Mouse (Mus musculus) liver, embryonic 13.5 days (tissue): ENCODE results near the gene Gm11937. TPM values are rescaled to one million over a fixed set of nuclear protein-coding genes. Genes with fewer than 3 reads are reported as not detected.
"Not testable (repeated sequence)": the region's sequence is repeated elsewhere in the genome, so short reads cannot be mapped to it uniquely, and the experiment has no call there.

Experiments
- ATAC-seq: fragments of 200-750 bp; cut with Nextera tagmentation; 2 replicates; pipeline ENCODE4 v1.8.0; 2017; ENCODE audit warnings: low read depth, mild to moderate bottlenecking, moderate number of reproducible peaks, moderate library complexity
- DNase-seq: peaks from one replicate; pipeline ENCODE4 v3.0.0; 2022
- H3K27ac ChIP-seq: fragments of 300-500 bp; sonication (generic); 2 replicates; pipeline ENCODE4 v1.5.1; 2015; ENCODE audit warnings: moderate library complexity, mild to moderate bottlenecking, inconsistent platforms
- H3K27me3 ChIP-seq: fragments of 300-500 bp; sonication (generic); 2 replicates; pipeline ENCODE4 v1.6.1; 2015; ENCODE audit warnings: mild to moderate bottlenecking, inconsistent platforms
- H3K36me3 ChIP-seq: fragments of 300-500 bp; sonication (generic); 2 replicates; pipeline ENCODE4 v1.6.1; 2015; ENCODE audit warnings: mild to moderate bottlenecking, inconsistent platforms
- H3K4me1 ChIP-seq: fragments of 300-500 bp; sonication (generic); replicated peaks from 2 replicates; pipeline ENCODE4 v1.6.1; 2015; ENCODE audit warnings: inconsistent platforms
- H3K4me2 ChIP-seq: fragments of 300-500 bp; sonication (generic); 2 replicates; pipeline ENCODE4 v1.6.1; 2015; ENCODE audit warnings: inconsistent platforms, mild to moderate bottlenecking, moderate library complexity
- H3K4me3 ChIP-seq: fragments of 300-500 bp; sonication (generic); replicated peaks from 2 replicates; pipeline ENCODE4 v1.5.1; 2015; ENCODE audit warnings: mild to moderate bottlenecking, inconsistent platforms
- H3K9ac ChIP-seq: fragments of 300-500 bp; sonication (generic); 2 replicates; pipeline ENCODE4 v1.6.1; 2015; ENCODE audit warnings: mild to moderate bottlenecking, inconsistent platforms
- H3K9me3 ChIP-seq: fragments of 300-500 bp; sonication (generic); replicated peaks from 2 replicates; pipeline ENCODE4 v1.6.1; 2016; ENCODE audit warnings: inconsistent platforms
- WGBS: fragments of 180-500 bp; shearing (Covaris S2); methylation state at CpG from one replicate; pipeline ENCODE4 v1.1.7; 2015; ENCODE audit not compliant: insufficient replicate concordance; 5-methylcytosine and 5-hydroxymethylcytosine counted together
- polyA plus RNA-seq: library from polyadenylated mRNA; unstranded; fragments of >200 nt; fragmentation: Nextera tagmentation; extraction: Ambion mirVana; gene quantifications from 2 replicates; pipeline ENCODE4 v1.2.1, GENCODE M21; 2015

The Gm11937 gene
- not detected in 2 replicates for polyA plus RNA-seq

DNA sequence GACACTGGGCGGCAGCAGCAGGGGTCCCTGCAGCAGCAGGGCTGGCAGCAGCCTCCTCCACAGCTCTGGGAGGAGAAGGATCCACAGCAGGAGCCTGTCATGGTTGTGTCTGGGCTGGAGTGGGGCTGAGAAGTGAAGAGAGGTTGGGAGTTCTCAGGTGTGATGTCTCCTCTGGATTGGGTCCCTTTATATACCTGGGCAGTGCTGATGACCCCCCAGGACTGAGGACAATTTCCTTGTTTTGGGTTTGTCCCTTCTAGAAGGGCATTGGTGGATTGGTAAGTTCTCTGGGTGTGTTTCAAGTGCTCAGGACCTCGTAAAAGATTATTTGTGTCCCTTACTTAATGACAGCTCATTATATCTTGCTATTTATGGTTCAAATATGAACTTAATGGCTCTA lies at the start of gene Gm11937:
Gene Gm11937 (minus strand): TSS at position 101 of the 400 bp plus-strand sequence.
- not testable (repeated sequence) for H3K9me3 ChIP-seq, ATAC-seq, H3K27ac ChIP-seq, H3K4me2 ChIP-seq, H3K4me1 ChIP-seq, H3K9ac ChIP-seq, H3K4me3 ChIP-seq, DNase-seq, H3K36me3 ChIP-seq, H3K27me3 ChIP-seq
- 48% methylated on average over 1 of the region's 2 CpGs for WGBS

DNA sequence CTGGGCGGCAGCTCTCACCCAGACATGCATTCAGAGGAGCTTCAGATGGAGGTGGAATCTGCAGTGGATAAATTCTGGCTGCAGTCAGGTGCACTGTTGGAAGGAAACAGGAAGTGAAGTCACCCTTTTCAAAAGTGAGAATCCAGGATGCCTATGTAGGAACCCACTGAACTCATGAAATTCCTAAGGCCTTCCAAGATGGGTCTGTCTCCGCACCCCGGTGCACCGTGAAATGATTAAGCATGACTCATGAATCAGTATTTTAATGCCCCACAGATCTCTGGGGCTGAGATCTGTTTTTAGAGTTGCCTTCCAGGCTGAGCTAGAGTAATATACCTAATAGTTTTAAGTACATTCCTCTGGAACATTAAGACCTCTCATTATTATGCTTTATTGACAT lies 49.3 kb upstream of the Gm11937 start:
- H3K4me3 ChIP-seq: no peak overlapping the region
- H3K27me3 ChIP-seq: no peaks in the 10 kb centered on the region
- no peak overlapping the region for H3K27ac ChIP-seq
- H3K36me3 ChIP-seq: no peaks in the 10 kb centered on the region
- H3K9me3 ChIP-seq: no peaks in the 10 kb centered on the region
- no peak for ATAC-seq
- 76% methylated on average over 4 of the region's 4 CpGs for WGBS
- no peak overlapping the region for H3K9ac ChIP-seq
- no peak for DNase-seq
- no peak overlapping the region for H3K4me2 ChIP-seq
- no peaks in the 10 kb centered on the region for H3K4me1 ChIP-seq

DNA sequence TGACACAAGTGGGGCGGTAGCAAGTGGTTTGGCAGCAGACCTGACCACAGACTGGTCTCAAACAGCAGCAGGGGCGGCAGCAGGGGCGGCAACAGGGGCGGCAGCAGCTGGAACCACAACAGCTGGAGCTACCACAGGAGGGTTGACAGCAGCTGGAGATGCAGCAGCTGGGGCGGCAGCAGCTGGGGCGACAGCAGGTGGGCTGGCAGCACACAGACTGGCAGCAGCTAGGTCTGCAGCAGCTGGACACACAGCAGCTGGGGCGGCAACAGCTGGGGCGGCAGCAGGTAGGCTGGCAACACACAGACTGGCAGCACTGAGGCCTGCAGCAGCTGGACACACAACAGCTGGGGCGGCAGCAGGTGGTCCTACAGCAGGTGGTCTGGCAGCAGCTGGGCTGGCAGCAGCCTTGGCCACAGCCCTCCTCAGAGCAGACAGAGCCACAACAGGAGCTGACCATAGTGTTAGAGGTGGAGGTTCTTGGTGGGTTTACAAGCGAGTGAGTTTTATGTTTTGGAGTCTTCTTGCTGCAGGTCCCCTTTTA lies 48.5 kb upstream of the Gm11937 start, which contains the start of gene Gm11563:
Gene Gm11563 (minus strand): TSS at position 494 of the 544 bp plus-strand sequence.
- H3K27me3 ChIP-seq, ATAC-seq, H3K9ac ChIP-seq, H3K4me1 ChIP-seq, H3K36me3 ChIP-seq, H3K9me3 ChIP-seq, DNase-seq, H3K27ac ChIP-seq, H3K4me3 ChIP-seq, H3K4me2 ChIP-seq: not testable (repeated sequence)
- WGBS: 48% methylated on average over 10 of the region's 10 CpGs

DNA sequence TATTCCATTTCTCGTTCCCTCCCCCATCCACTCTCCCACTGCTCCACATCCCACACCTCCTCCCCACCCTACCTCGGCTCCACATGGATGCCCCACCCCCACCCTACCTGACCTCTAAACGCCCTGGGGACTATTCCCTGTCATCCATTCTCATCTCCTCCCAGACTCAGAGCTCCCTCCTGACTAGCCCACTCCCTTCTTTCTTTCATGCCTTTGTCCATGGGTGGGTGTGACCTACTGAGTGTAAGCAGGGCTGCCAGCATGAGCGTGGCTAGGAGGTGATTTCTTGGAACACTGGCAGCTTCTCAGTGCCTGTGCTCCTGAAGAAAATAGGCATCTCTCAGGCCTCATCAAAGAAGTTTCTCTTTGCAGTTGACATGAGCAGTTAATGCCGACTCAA lies 47.1 kb upstream of the Gm11937 start:
- Histone ChIP-seq H3K4me3 (no peak overlapping the region), H3K27ac (no peak overlapping the region), H3K9ac (no peak overlapping the region), H3K27me3 (no peaks in the 10 kb centered on the region), H3K36me3 (no peaks in the 10 kb centered on the region), H3K4me1 (no peaks in the 10 kb centered on the region), H3K4me2 (no peak overlapping the region), H3K9me3 (no peaks in the 10 kb centered on the region)
- WGBS: 46% methylated on average over 5 of the region's 5 CpGs
- ATAC-seq (no peak), DNase-seq (no peak)

DNA sequence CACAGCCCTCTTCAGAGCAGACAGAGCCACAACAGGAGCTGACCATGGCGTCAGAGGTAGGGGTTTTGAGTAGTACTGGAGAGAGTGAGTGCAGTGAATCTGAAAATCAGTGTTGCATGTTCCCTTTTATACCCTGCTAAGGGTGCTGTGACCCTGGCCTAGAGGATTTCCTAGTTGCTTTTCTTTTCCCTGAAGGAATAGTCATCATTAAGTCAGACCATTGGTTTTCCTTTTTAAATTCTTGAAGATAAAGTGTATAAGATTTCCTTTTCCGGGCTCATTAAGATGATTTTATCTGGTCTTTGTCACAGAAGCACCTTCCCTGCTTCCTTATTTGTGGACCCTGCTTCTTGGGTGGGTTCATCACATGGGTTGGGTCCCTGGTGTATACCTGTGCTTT lies 40.1 kb upstream of the Gm11937 start, which contains the start of gene Gm11555:
Gene Gm11555 (minus strand): TSS at position 101 of the 400 bp plus-strand sequence.
- Histone ChIP-seq H3K27me3 (no peaks in the 10 kb centered on the region), H3K4me3 (no peak within 1 kb of the TSS), H3K36me3 (no peaks in the 10 kb centered on the region), H3K4me1 (no peaks in the 10 kb centered on the region), H3K9me3 (no peaks in the 10 kb centered on the region), H3K4me2 (no peak within 1 kb of the TSS), H3K27ac (no peak within 1 kb of the TSS), H3K9ac (no peak within 1 kb of the TSS)
- ATAC-seq (no peak), DNase-seq (no peak)
- WGBS: 48% methylated on average over 2 of the region's 2 CpGs

DNA sequence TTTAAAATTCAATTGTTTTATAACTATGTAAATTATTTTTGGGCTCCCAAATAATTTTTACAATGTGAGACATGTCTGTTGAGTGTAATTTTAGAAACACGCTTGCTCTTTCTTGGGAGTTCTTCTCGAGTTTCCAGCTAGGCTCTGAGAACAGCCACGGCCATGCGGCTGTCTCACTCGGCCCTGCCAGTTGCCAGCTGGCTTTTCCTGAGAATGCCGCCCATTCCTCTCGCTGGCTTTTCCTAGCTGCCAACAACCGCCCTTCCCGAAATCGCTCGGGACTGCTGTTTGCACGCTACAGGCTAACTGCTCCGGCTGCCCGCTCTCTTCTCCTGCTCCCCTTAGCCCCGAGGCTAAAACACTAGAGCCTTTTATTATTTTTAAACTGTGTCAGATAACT lies 36.5 kb upstream of the Gm11937 start:
- no peak for ATAC-seq
- Histone ChIP-seq H3K9me3 (no peaks in the 10 kb centered on the region), H3K4me2 (no peak overlapping the region), H3K4me3 (no peak overlapping the region), H3K4me1 (no peaks in the 10 kb centered on the region), H3K36me3 (no peaks in the 10 kb centered on the region), H3K27ac (no peak overlapping the region), H3K9ac (no peak overlapping the region), H3K27me3 (no peaks in the 10 kb centered on the region)
- WGBS: 79% methylated on average over 15 of the region's 15 CpGs
- DNase-seq: no peak

DNA sequence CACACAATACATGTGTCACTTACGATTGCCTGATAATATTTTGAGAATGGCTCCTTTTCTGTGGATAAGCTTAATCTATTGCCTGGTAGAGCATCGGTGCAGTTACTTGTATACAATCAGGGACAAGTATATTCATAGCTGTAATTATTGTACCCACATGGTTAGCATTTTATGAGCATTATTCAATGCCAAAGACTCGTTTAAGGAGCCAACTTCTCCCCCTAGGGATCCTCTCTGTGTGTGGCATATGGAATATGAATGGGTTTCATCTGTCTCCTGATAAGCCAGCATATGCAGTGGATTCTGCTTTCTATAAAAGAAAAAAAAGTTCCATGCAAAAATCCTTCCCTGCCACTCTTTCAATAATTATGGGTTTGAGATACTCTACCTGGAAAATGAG lies 34.4 kb upstream of the Gm11937 start:
- DNase-seq (no peak), ATAC-seq (no peak)
- Histone ChIP-seq H3K9me3 (no peaks in the 10 kb centered on the region), H3K27ac (no peak overlapping the region), H3K4me1 (no peaks in the 10 kb centered on the region), H3K27me3 (no peaks in the 10 kb centered on the region), H3K36me3 (no peaks in the 10 kb centered on the region), H3K9ac (no peak overlapping the region), H3K4me3 (no peak overlapping the region), H3K4me2 (no peak overlapping the region)
- 49% methylated on average over 3 of the region's 3 CpGs for WGBS

DNA sequence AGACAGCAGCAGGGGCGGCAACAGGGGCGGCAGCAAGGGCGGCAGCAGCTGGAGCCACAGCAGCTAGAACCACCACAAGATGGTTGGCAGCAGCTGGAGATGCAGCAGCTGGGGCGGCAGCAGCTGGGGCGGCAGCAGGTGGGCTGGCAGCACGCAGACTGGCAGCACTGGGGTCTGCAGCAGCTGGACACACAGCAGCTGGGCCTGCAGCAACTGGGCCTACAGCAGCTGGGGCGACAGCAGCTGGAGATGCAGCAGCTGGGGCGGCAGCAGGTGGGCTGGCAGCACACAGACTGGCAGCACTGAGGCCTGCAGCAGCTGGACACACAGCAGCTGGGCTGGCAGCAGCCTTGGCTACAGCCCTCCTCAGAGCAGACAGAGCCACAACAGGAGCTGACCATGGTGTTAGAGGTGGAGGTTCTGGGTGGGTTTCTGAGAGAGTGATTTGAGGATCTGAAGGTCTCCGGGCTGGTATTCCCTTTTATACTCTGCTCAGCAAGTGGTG lies 33.7 kb upstream of the Gm11937 start, which contains the start of gene Krtap4-7:
Gene Krtap4-7 (minus strand): TSS at position 455 of the 505 bp plus-strand sequence.
- DNase-seq, H3K9me3 ChIP-seq, H3K9ac ChIP-seq, ATAC-seq, H3K36me3 ChIP-seq, H3K27me3 ChIP-seq, H3K4me3 ChIP-seq, H3K4me2 ChIP-seq, H3K4me1 ChIP-seq, H3K27ac ChIP-seq: not testable (repeated sequence)
- 61% methylated on average over 9 of the region's 9 CpGs for WGBS

DNA sequence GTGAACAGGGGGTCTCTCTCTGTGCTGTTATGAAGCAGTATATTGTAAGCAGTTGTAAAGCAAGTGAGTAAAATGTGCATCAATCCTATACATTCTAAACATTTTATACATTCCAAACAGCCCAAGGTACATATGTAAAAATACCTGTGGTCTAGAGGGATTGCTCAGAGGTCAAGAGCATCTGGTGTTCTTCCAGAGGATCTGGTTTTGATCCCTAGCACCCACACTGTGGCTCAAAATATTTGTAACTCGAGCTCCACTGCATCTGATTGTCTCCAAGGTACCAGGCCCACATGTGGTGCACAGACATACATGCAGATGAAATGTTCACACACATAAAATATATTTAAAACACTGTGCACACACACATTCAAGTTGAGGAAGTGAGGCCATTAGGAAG lies 30.9 kb upstream of the Gm11937 start:
- no peak overlapping the region for H3K4me2 ChIP-seq
- H3K4me1 ChIP-seq: no peaks in the 10 kb centered on the region
- H3K27me3 ChIP-seq: no peaks in the 10 kb centered on the region
- no peak overlapping the region for H3K4me3 ChIP-seq
- no peak for ATAC-seq
- H3K9me3 ChIP-seq: no peaks in the 10 kb centered on the region
- no peak for DNase-seq
- H3K9ac ChIP-seq: no peak overlapping the region
- no peaks in the 10 kb centered on the region for H3K36me3 ChIP-seq
- no peak overlapping the region for H3K27ac ChIP-seq
- 0% methylated on average over 1 of the region's 1 CpGs for WGBS

DNA sequence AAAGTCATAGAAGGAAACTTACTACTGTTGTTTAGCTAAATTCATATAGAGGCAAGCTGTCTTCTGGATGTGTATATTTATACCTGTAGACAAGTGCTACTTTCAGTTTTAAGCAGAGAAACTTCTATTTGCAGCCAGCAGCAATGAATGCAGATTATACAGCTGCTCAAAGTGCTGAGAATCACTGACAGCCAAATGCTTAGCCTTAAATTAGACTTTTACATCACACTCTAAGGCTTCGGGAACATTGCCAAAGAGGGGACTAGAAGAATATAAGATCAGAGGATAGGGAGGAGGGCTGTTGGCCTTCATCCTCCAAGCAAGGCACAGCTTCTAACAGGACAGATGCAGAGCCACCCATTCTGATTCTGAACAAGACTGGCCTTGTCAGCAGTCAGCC lies 27.1 kb upstream of the Gm11937 start:
- H3K4me3 ChIP-seq: no peak overlapping the region
- H3K27me3 ChIP-seq: no peaks in the 10 kb centered on the region
- H3K4me2 ChIP-seq: no peak overlapping the region
- ATAC-seq (no peak), DNase-seq (no peak)
- H3K9ac ChIP-seq: no peak overlapping the region
- 61% methylated on average over 1 of the region's 1 CpGs for WGBS
- H3K36me3 ChIP-seq: no peaks in the 10 kb centered on the region
- no peaks in the 10 kb centered on the region for H3K9me3 ChIP-seq
- no peaks in the 10 kb centered on the region for H3K4me1 ChIP-seq
- H3K27ac ChIP-seq: no peak overlapping the region

DNA sequence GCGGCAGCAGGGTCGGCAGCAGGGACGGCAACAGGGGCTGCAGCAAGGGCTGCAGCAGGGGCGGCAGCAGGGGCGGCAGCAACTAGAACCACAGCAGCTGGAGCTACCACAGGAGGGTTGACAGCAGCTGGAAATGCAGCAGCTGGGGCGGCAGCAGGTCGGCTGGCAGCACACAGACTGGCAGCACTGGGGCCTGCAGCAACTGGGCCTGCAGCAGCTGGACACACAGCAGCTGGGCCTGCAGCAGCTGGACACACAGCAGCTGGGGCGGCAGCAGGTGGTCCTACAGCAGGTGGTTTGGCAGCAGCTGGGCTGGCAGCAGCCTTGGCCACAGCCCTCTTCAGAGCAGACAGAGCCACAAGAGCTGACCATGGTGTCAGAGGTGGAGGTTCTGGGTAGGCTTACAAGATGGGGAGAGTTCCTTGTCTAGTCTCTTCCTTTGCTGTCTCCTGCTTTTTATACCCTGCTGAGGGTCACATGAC lies 24.7 kb upstream of the Gm11937 start, which contains the start of gene Krtap4-2:
Gene Krtap4-2 (minus strand): TSS at position 432 of the 482 bp plus-strand sequence.
- Histone ChIP-seq H3K4me3 (no peak within 1 kb of the TSS), H3K27ac (no peak within 1 kb of the TSS), H3K9me3 (no peaks in the 10 kb centered on the region), H3K36me3 (no peaks in the 10 kb centered on the region), H3K9ac (no peak within 1 kb of the TSS), H3K4me1 (no peaks in the 10 kb centered on the region), H3K4me2 (no peak within 1 kb of the TSS), H3K27me3 (no peaks in the 10 kb centered on the region)
- no peak for ATAC-seq
- WGBS: 24% methylated on average over 8 of the region's 8 CpGs
- DNase-seq: no peak

DNA sequence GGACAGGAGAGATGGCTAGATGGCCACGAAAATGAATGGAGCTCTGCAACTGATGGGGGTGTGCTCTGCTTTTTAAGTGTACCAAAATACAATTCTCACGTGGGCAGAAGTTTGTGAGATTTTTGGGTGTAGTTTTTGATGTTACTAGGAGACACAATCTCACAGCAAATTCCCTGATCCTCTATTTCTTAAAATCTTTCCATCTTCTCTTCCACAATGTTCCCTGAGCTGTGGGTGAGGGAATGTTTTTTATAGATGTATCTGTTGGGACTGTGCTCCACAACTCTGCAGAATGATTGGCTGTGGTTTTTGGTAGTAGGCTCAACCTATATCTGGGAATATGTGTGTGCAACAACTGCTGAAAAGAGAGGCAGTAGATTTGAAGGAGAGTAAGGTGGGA lies 23.3 kb upstream of the Gm11937 start:
- DNase-seq (no peak), ATAC-seq (no peak)
- Histone ChIP-seq H3K27me3 (no peaks in the 10 kb centered on the region), H3K9ac (no peak overlapping the region), H3K4me3 (no peak overlapping the region), H3K9me3 (no peaks in the 10 kb centered on the region), H3K36me3 (no peaks in the 10 kb centered on the region), H3K4me1 (no peaks in the 10 kb centered on the region), H3K4me2 (no peak overlapping the region), H3K27ac (no peak overlapping the region)
- WGBS: 44% methylated on average over 2 of the region's 2 CpGs
